Mouse (Mus musculus) testis, adult 2 months (tissue): ENCODE data around the gene Gm28308.

Experiments used
- CTCF ChIP-seq: fragments of 200-500 bp; IDR thresholded peaks from 2 replicates; pipeline ENCODE4 v1.5.1; 2012; ENCODE audit warnings: low read depth, mild to moderate bottlenecking, inconsistent platforms, low read length, moderate library complexity; ENCODE audit not compliant: control insufficient read depth, insufficient read depth, insufficient replicate concordance
- POLR2A ChIP-seq: fragments of 200-500 bp; IDR thresholded peaks from 2 replicates; pipeline ENCODE4 v1.6.1; 2012; ENCODE audit warnings: low read depth, mild to moderate bottlenecking, inconsistent platforms, low read length, moderate library complexity; ENCODE audit not compliant: control insufficient read depth

GRCm38 (mm10) chr6:52251177-52251879 is 38.2 kb upstream of the Gm28308 start:
- TF ChIP-seq CTCF (no peak), POLR2A (no peak)
